Mouse (Mus musculus) erythroid progenitor cell, adult 5-6 weeks (primary cell): ENCODE measurements around the gene Bcas3. TPM values are rescaled to one million over a fixed set of nuclear protein-coding genes. Genes with fewer than 3 reads are reported as not detected.

Source experiments
- ATAC-seq: replicated peaks from 2 replicates; pipeline ENCODE4 v1.8.0; 2016; ENCODE audit warnings: moderate number of reproducible peaks, mild to moderate bottlenecking, moderate TSS enrichment, inconsistent platforms; ENCODE audit not compliant: poor library complexity, low FRiP score, severe bottlenecking
- total RNA-seq, 2 experiments: library from RNA; stranded (forward) in 1 of 2; stranded (reverse) in 1 of 2; fragments of 150-400 nt in 1 of 2; fragments of 186-747, 209-891 nt in 1 of 2; gene quantifications; 2 replicates each; pipeline versions ENCODE4 v1.2.3 to v1.2.4; 2015 to 2017; ENCODE audit warnings: low replicate concordance in 2 of 2

Gene Bcas3
- total RNA-seq, 2 experiments from 2014 or later, result 35.8 to 60.8 TPM

DNA sequence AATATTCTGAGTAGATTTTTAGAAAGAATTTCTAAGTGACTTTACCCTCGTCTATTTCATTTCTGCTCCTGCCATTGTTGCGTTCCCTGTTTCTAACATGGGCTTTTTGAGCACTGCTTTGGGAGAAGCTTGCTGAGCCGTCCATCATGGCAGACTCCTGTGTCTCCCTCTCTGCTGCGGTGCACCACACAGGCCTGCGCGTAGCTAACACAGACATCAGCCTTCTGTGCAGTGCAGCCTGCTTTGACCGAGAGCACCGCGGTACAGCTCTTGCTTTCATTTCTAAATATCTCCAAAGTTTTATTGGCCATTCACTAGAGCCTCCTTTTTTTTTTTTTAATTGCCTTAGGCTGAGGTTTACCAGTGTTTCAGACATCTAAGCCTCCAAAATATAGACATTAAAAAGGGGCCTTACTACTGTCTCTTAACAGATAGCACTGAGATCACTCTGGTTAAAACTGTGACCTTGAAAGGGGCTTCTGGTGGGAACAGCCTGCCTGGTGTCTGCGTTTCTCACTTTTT, 290.6 kb downstream of the Bcas3 start:
- ATAC-seq, result no peak

DNA sequence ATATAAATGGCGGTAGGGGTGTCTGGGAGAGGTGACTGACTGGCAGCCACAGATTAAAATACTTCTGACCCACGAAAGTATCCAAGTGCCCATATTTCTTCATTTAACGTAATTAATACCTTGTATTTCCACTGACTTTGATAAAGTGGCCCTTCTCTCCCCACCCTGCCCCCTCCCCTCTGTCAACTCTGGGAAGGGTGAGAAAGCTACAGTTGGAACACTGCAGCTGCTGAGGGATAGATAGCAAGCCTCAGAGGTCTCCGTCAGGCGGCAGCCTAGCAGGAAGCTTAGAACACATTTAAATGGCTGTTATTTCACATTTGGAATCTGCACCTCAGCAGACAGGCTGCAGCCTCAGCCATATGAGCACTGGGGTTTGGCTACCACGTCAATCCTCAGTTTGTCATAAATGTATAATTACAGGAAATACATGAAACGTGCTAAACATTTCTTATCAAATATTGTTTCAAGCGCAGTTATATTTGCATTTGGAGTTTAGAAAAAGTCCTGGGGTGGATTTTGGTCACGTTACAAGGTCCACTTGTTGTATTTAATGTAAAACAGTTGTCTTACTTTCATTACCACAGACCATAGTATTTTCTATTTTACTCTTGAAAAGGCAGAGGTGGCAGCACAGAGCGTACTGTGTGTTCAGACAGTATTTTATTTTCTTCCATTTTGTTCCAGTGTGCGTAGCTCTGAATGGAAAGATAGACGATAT, 291.2 kb downstream of the Bcas3 start:
- peak; percentile 45 for ATAC-seq

DNA sequence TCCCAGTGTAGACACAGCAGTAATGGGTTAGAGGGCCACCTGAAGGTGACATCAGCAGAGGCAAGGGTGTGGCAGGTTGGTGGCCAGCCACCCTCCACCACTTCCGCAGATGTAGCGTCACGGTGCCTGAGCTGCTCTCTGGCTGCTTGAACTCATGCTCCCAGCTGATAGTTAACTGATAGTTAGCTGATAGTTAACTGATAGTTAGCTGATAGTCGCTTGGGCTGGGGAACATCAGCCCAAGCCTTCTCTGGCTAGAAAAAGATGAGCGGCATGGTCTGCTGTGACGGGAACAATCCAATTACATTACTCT, 291.7 kb downstream of the Bcas3 start:
- ATAC-seq, result peak; percentile 88

DNA sequence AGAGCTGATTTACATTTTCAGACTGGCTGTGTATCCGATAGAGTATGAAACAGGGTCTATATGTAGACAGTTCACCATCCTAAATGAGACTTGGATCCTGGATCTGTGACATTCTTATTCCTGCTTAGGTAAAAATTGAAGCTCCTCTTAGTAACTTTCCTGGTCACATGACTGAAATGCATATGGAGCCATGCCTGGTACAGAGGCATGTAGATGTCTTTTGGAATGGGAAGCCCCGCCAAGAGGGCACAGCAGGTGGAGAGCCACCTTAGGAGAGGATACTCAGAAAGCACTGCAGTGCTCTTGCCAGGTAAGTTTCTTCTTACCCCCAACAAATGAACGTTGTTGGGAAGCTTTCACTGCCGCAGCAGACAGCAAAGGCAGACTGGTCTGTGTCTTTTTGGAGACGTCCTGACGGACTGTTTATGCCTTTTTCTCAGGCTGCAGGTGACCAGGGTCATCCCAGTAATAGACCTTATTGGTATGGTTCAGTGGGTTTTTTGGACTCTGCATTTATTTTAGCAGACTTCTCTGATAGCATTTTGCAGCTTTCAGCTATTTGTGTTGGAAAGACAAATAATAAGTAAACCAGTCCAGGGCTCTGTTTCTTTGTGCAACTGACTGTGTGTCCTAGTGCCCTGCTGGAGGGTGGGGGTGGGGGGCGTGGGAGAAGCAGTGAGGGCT, 292.3 kb downstream of the Bcas3 start:
- ATAC-seq, result no peak

DNA sequence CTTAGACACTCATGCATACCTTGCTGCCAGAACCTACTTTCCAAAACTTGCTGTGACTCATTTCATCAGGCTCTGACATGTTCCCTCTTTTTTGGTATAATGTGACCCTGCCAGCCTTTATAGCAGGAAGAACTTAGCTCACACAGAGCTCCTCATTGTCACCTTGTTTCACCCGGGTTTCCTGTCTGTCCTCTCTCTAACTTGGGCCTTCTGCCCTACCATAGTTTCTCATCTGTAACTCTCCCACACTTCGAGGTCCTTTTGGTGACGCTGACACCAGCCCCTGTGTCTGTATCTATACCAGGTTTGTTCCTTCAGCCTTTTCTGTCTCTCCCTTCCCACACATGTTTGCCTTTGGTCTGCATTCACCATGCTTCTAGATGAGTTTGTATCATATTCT, 295.9 kb downstream of the Bcas3 start:
- no peak for ATAC-seq

DNA sequence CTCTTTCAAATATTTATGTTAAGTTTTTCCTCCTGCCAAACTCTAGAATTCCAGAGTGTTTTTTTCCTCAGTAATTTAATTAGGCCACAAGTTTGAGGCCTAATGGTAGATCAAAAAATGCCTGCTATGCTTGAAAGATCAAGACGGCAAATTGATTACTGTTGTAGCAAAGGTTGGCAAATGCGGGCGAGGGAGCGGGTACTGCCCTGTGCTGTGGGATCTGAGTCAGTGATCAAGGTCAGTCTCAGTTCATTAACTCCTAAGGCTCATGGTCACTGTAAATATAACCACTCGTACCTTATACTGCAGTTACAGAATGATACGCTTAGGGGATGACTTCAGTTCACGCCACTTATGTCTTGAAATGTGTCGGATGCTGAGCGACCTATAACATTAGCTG, 296.4 kb downstream of the Bcas3 start:
- no peak for ATAC-seq

DNA sequence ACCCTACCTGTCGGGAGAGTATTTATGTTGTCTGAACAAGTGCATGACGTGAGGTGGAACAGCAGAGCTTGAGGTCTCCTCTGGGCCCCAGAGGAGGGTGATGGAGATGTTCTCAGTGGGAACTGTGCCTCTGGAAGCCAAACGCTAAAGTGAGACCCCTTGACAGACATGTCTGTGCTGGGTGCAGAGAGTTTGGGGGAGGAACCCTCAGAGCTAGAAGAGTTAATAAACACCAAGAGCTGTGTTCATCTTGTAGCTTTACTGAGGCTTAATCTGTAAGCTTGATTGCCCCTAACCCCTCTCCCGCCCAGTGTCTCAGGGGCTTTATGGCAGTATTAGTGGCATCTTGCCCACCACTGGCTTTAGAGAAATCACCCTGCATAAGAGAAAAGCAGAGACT, 304.5 kb downstream of the Bcas3 start:
- ATAC-seq, result no peak

DNA sequence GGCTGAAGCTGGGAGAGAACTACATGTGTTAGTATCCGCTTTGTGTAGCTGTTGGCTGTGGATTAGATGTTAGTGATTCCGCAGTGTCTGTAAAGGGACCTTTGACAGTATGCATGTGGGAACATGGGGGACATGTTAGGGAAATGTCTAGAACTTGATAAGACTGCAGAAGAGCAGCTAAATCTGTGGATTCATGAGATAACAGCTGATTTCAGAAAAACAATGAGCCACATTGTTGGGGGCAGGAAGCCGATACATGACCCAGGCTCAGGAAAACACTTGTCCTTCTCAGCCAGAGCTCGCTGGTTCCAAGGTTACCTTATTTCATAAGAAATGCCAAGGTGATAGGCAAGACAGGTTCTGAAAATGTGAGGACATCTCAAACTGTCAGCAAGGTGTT, 307.3 kb downstream of the Bcas3 start:
- ATAC-seq, result no peak

DNA sequence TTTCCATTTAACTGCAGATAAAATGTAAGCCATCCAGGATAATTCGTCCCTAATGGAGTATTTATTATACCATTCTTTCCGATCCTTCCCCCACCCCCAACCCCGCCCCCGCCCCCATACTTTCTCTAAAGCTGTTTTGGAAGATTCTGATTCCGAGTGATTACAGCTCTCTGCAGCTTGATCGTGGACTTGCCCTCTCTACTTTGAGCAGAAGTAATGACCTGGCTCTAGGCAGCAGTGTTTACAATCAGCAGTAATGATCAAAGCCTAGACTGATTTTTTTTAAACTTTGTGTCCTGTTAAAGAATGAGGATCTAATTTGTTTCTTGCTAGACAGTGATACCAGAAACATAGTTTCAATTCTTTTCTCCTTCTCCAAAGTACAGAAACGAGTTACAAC, 314.2 kb downstream of the Bcas3 start:
- ATAC-seq, result no peak

DNA sequence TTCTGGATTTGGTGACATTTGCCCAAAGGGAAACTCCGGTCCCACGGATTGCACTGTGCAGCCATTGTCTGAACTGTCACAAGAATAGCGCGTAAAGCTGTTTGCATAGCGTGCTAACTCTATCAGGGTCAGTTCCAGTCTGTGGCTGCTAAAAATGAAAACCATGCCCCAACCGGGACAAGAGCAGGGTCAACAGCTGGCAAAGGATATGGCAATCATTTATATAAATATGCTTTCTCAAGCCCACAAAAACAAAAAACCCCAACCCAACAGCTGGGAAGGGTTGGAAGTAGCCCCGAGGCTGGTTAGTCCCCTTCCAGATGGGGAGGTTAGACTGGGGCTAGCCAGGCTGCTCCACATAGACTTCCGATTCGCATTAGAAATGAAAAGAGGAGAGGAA, 314.8 kb downstream of the Bcas3 start:
- ATAC-seq, result no peak

DNA sequence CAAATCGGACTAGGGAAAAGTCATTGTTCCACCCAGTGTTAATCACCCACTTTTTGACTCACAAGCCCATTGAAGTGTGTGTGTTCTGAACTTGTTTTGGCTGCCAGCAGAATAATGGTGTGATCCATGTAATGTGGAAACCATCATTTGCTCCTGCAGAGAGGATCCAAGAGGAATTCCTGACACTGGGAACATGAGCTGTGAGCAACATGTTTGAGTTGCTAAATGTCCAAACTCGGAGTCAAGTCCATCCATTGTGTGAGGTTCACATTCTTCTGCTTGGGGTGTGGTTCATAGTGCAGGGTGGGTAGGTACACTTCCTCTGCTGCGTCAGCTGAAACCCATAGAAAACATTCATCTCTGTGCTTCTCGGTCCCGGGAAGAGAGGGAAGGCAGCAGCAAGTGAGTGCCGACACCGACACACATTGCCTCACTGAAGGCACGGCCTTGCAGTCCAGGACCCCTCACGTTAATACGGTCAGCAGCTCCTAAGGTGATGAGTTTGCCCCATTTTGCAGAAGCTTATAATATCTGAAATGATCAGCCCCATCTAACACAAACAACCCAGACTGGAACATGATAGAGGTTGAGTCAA, 320.0 kb downstream of the Bcas3 start:
- no peak for ATAC-seq

DNA sequence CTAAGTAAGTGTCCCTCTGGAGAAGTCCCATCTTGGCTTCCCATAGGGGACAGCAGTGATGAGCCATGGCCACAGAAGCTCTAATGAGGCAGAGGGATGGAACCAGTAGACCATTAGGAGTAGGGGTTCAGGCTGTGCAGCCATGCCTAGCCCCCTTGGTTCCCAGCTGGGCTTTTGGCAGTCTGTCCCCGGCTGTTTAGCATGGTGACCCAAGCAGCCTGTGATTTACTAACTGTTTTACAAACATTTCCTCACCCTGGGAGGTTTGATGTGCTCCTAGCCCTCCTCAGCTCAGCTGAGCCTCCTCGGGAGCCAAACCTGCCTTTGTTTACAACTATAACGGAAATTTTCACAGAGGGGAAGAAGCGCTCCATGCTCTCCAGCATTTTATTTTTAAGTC, 322.3 kb downstream of the Bcas3 start:
- no peak for ATAC-seq

DNA sequence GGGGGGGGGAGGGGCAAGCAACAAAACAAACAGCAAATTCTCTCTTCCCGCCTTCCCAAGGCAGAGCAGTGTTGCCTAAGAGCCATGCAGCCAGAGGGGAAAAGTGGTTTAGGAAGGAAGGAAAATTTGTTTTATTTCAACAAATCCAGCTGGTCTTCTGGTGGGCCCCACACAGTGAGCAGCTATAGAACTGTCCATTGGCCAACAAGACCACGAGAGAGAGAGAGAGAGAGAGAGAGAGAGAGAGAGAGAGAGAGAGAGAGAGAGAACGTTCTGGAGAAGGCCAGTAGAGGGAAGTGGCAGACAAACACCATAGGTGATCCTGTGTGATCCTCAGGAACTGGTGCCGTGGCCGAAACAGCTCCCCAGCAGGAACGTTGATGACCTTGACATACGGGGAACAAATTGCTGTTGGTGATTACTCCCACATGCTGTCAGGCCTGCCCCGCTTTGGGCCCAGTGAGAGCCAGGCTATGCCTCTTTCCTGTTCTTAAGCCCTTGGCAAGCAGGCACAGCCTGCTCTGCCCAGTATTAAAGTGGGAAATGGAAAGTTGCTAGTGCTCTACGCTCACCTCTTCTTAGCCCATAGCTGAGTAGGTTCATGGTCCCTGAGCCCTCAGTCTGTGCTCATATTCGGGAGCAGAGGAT, 323.5 kb downstream of the Bcas3 start:
- no peak for ATAC-seq

DNA sequence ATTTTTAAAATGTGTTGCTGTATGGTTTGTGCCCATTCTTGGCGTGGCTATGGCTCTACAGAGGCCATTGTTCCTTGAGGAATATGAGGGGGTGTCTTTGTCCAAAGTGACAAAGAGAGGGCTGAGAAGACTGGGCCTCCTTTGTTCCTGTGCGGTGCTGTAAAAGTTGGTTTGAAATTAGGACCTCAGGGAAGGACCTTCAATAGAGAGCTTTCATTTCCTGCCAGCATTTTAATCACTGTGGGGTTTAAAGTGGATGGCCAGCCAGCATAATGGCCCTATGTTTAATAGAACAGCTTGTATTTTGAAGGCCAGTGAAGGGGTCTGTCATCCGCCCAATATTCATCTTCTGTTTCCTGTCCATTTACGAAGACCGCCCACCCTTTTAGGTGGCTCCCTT, 325.7 kb downstream of the Bcas3 start:
- no peak for ATAC-seq

DNA sequence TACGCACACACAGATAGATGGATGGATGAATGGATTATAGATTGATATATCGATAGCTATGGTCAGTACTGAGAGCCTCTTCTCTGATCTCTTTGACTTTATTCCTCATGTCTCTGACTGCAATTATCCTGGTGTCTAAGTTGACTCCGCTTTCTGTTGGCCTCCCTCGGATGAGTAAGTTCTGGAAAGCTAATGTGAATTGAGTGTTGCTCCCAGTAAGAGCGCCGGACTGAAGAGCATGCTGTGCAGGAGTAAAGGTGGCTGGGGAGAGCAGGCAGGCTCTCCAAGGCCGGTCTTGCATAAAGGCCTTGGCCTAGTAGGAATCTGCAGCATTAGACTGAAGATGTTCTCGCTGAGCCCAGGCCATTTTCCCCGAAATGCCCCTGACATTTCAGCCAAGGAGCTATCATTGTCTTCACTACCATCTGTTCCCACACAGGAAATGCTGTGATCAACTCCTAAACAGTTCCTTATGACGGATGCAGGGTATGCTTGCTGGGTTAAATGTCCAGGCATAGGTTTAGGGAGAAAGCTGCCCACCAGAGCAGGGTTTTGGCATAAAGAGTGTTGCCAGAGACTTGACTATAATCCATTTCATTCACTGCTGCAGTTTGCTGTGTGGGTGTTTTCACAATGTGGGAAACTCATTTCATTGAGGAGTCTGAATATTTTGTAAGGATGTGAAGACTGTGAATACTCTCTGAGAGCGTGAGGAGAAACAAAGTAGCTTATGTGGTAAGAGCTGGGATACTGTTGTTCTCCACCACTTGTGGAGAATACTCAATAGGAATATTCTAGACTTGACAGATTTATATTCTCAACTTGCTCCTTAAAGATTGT, 328.8 kb downstream of the Bcas3 start:
- ATAC-seq, result no peak

DNA sequence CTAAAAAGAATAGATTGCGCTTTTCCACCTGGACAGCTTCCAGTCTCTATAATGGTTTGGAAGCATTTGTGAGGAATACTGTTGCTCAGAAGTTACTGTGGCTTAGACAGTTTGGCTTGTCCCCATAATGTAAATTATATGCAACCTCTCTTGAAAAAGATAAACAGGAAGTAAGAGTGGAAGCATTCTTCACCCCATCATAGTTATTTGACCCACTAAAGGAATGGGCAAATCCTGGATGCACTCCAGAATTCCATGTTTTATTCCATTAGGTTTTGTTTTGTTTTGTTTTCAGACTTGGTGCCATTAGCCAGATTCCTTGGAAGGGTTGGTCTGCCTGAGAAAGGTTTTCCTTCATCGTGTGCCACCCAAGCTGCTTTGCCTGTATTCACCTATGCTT, 332.0 kb downstream of the Bcas3 start:
- ATAC-seq, result no peak

DNA sequence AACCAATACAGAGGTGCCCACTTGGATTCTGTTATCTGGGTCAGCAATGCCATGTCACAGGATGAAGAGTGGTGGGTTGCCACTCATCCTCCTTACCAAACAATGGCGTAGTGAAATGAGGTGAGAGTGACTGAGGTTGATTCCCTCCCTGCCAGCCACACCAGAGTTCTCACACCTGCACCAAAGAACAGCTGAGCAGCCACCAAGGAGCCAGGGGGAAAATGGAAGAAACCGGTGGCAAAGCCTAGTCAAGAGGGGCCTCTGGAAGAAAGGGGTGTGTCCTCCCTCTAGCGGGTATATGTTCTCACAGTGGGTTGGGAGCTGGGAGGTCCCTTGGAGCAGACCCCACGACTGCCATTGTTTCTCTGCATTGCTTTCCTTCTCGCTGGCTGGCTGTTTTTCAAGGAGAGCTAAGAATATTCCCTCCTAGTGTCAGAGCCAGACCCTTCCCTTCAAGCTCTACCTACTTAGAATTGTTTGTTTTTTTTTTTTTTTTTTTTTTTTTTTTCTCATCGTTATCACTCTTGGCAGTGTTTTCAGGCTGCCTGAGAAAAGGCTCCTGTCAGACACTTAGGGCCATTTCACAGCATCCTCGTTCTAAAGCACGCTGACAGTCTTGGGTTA, 335.0 kb downstream of the Bcas3 start:
- no peak for ATAC-seq

DNA sequence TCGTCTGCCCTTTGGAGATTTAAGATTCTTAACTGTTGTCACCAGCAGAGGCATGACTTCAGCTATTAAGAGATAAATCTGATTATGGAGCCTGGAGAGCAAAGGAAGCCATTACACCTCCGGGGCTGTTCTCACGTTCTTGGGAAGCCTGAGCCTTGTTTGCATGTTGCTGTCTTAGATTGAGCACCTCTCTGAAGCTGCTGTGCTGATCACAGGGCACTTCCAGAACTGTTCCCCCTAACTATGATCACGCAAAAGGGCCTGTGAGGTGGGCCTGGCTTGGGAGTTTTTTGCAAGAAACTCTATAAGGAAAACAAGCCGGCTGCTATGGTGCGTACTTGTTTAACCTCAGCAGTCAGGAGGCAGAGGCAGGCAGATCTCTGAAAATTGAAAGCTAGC, 335.5 kb downstream of the Bcas3 start:
- ATAC-seq, result no peak

DNA sequence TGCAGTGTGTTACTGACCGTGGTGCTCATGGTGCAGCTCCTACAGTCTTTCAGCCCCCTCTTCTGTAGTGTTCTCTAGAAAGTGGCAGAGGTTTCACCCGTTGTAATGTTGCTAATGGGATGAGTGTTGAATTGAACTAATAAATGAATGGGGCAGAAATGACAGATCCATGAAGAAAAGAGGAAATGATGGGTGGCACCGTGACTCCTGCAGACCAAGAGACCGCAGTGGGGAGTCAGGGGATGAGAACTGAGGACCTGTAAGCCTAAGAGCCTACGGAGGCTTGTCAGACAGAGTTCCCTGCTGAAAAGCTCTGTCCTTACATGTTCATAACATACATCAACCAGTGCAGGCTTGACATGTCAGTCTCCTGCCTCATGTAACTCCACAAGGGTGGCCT, 336.3 kb downstream of the Bcas3 start:
- ATAC-seq, result no peak

DNA sequence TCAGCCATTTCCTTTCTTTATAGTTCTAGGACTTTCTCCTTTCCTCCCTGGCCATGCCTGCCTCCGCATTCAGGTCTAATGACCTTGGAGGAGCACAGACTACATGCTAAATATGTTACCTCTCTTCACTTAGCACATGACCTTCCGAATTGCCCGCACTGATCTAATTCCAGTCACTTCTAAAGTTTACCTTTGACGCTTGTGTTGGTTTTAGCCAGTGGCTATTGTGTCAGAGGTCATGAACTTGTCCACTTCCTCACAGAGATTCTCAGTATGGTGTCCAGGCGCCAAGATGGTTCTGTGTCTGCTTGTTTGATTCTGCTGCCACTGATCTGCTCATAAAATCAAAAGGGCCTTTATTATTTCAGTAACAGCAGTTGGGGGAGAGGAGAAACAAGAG, 338.3 kb downstream of the Bcas3 start:
- no peak for ATAC-seq
